Mouse (Mus musculus): ENCODE results near the gene Smoc1. TPM values are rescaled to one million over a fixed set of nuclear protein-coding genes. Genes with fewer than 3 reads are reported as not detected.
A peak's percentile ranks its signal among the peaks of the same experiment; 100 is the strongest.

The Smoc1 gene
- polyA plus RNA-seq, 1 experiment from 2014 or later = 15.5 TPM

DNA sequence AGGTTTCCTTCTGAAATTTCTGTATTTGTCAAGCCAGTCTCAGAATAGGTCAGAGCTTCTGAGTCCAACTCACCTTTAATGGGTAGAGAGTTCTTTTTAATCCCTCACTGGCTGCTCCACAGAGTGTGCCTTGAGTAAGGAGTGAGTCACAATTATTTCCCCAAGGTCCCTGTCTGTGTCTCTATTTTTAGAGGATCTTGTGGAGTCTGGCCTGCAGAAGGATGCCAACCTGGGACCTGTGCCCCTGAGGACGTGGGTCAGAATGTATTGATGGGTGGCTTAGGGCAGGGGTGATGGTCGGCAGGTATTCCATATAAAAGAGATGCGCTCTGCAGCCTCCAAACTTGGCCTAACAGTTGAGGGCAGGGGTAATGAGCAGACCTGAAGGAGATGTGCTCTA, 115.6 kb downstream of the Smoc1 start:
- Histone ChIP-seq H3K36me3 (replicated peaks; ENCODE audit: control insufficient read depth, insufficient read depth, low read depth, low read length) (no peaks in the 10 kb centered on the region), H3K4me3 (ENCODE audit: low read depth, low read length) (no peak overlapping the region), H3K4me2 (ENCODE audit: low read depth, low read length) (no peak overlapping the region), H3K27me3 (ENCODE audit: control insufficient read depth, insufficient read depth, low read length) (no peaks in the 10 kb centered on the region), H3K27ac (replicated peaks; ENCODE audit: low read depth, low read length) (no peak overlapping the region), H3K9me3 (replicated peaks; ENCODE audit: control insufficient read depth, low read length) (no peaks in the 10 kb centered on the region), H3K9ac (replicated peaks; ENCODE audit: low read length) (no peak overlapping the region), H3K4me1 (ENCODE audit: control insufficient read depth, insufficient read depth, low read length) (peaks cover 5% of the 10 kb centered on the region; the same call in 1 of the 2 replicates)
- ATAC-seq (replicated peaks; ENCODE audit: insufficient number of reproducible peaks, low FRiP score, low TSS enrichment, low read depth) = no peak
- DNase-seq (ENCODE audit: low spot score) = no peak
- WGBS = 87% methylated on average over 3 of the region's 3 CpGs

DNA sequence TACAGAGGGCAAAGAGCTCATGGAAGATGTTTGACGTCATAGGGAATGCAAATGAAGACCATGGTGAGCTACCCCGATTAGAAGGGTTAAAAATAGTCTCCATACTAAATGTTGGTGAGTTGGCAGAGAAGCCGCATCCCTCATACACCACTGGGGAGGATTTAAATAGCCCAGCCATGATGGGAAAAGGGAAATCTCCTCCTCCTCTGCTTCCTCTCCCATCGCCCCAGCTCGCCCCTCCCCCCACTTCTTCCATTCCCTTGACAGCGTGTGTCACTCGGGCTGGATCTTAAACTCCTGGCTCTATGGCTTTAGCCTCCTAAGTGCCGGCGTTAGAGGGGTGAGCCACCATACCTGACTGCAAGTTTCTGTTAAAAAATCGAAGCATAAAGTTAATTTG, 117.6 kb downstream of the Smoc1 start:
- no peak overlapping the region for H3K4me3 ChIP-seq (ENCODE audit: low read depth, low read length)
- WGBS = 44% methylated on average over 10 of the region's 10 CpGs
- H3K4me2 ChIP-seq (ENCODE audit: low read depth, low read length) = no peak overlapping the region
- DNase-seq (ENCODE audit: low spot score) (no peak), ATAC-seq (replicated peaks; ENCODE audit: insufficient number of reproducible peaks, low FRiP score, low TSS enrichment, low read depth) (no peak)
- peaks cover 5% of the 10 kb centered on the region; the same call in 1 of the 2 replicates for H3K4me1 ChIP-seq (ENCODE audit: control insufficient read depth, insufficient read depth, low read length)
- H3K9ac ChIP-seq (replicated peaks; ENCODE audit: low read length) = no peak overlapping the region
- no peaks in the 10 kb centered on the region for H3K36me3 ChIP-seq (replicated peaks; ENCODE audit: control insufficient read depth, insufficient read depth, low read depth, low read length)
- no peaks in the 10 kb centered on the region for H3K9me3 ChIP-seq (replicated peaks; ENCODE audit: control insufficient read depth, low read length)
- no peaks in the 10 kb centered on the region for H3K27me3 ChIP-seq (ENCODE audit: control insufficient read depth, insufficient read depth, low read length)
- H3K27ac ChIP-seq (replicated peaks; ENCODE audit: low read depth, low read length) = no peak overlapping the region

DNA sequence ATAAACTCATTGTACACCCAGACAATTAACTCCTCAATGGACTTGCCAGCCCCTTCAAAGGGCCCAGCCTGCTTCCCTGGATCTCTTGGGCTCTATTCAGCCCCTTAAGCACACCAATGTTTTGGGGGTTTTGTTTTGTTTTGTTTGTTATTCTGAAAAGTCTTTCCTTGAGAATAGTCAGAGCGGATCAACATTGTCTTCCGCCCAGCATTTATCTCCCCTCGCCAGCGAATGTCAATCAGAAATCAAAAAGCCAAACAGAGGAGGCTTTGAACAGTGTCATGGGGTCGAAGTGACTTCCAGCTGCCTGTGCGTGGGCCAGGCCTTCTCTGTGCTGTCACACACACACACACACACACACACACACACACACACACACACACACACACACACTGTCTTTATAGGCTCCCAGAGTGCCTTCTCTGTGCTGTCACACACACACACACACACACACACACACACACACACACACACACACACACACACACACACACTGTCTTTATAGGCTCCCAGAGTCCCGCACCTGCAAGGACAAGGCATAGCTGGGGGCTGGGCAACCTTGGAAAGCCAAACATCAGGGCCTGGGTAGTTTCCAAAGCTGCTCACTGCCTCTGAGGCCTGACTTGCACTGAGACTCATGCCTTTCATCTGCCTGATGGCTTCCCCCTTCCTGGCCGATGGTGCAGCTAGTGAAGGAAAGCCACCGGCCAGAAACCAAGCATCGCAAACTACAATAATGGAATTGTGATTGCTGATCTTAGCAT, 120.0 kb downstream of the Smoc1 start:
- peak; percentile 35 for DNase-seq (ENCODE audit: low spot score)
- H3K4me2 ChIP-seq (ENCODE audit: low read depth, low read length) = no peak overlapping the region
- H3K9me3 ChIP-seq (replicated peaks; ENCODE audit: control insufficient read depth, low read length) = no peaks in the 10 kb centered on the region
- H3K27ac ChIP-seq (replicated peaks; ENCODE audit: low read depth, low read length) = no peak overlapping the region
- H3K27me3 ChIP-seq (ENCODE audit: control insufficient read depth, insufficient read depth, low read length) = no peaks in the 10 kb centered on the region
- ATAC-seq (replicated peaks; ENCODE audit: insufficient number of reproducible peaks, low FRiP score, low TSS enrichment, low read depth) = peak; percentile 76
- H3K9ac ChIP-seq (replicated peaks; ENCODE audit: low read length) = no peak overlapping the region
- no peak overlapping the region for H3K4me3 ChIP-seq (ENCODE audit: low read depth, low read length)
- H3K36me3 ChIP-seq (replicated peaks; ENCODE audit: control insufficient read depth, insufficient read depth, low read depth, low read length) = no peaks in the 10 kb centered on the region
- WGBS = 34% methylated on average over 10 of the region's 10 CpGs
- H3K4me1 ChIP-seq (ENCODE audit: control insufficient read depth, insufficient read depth, low read length) = peaks cover 1% of the 10 kb centered on the region; the same call in 1 of the 2 replicates

DNA sequence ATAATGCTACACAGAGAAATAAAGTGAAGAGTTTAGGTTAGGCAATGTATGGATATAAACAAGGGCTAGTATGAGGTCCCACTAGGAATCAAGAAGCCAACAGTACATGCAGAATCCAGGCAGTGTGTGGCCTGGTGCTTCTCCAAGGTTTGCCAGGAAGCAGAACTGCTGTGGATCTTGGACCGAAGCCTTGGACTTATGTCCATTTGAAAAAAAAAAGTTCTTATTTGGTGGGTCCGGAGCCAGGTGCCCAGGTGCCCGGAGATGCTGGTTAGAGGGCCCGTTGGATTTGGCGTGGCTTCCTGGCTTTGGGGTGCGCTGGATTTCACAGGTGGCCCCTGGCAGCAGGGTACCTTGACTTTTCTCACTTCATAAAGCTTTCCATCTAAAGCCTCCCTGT, 121.3 kb downstream of the Smoc1 start:
- 94% methylated on average over 6 of the region's 6 CpGs for WGBS
- ATAC-seq (replicated peaks; ENCODE audit: insufficient number of reproducible peaks, low FRiP score, low TSS enrichment, low read depth) (no peak), DNase-seq (ENCODE audit: low spot score) (no peak)
- Histone ChIP-seq H3K27ac (replicated peaks; ENCODE audit: low read depth, low read length) (no peak overlapping the region), H3K4me1 (ENCODE audit: control insufficient read depth, insufficient read depth, low read length) (no peaks in the 10 kb centered on the region), H3K4me2 (ENCODE audit: low read depth, low read length) (no peak overlapping the region), H3K36me3 (replicated peaks; ENCODE audit: control insufficient read depth, insufficient read depth, low read depth, low read length) (no peaks in the 10 kb centered on the region), H3K27me3 (ENCODE audit: control insufficient read depth, insufficient read depth, low read length) (no peaks in the 10 kb centered on the region), H3K9me3 (replicated peaks; ENCODE audit: control insufficient read depth, low read length) (no peaks in the 10 kb centered on the region), H3K4me3 (ENCODE audit: low read depth, low read length) (no peak overlapping the region), H3K9ac (replicated peaks; ENCODE audit: low read length) (no peak overlapping the region)

DNA sequence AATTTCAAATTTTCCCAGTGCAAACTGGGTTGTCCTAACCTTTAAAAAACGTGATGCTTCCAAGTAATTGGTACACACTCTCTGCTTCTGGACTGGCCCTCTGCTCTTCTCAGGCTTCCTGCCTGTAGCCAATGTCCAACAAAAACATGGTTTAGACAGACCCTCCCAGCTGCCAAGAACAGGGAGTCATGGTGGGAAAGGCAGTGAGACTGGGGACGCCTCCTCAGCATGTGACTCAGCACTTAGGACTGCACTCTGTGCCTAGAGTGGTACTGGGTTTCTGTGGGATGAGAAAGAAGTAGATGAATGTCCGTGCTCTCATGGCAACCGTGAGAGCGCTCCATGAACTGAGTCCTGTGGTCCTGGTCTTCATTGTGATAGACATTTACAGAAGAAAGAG, 124.3 kb downstream of the Smoc1 start:
- no peaks in the 10 kb centered on the region for H3K27me3 ChIP-seq (ENCODE audit: control insufficient read depth, insufficient read depth, low read length)
- no peaks in the 10 kb centered on the region for H3K9me3 ChIP-seq (replicated peaks; ENCODE audit: control insufficient read depth, low read length)
- WGBS = 82% methylated on average over 5 of the region's 5 CpGs
- no peak overlapping the region for H3K9ac ChIP-seq (replicated peaks; ENCODE audit: low read length)
- no peaks in the 10 kb centered on the region for H3K36me3 ChIP-seq (replicated peaks; ENCODE audit: control insufficient read depth, insufficient read depth, low read depth, low read length)
- H3K4me3 ChIP-seq (ENCODE audit: low read depth, low read length) = no peak overlapping the region
- ATAC-seq (replicated peaks; ENCODE audit: insufficient number of reproducible peaks, low FRiP score, low TSS enrichment, low read depth) = no peak
- no peaks in the 10 kb centered on the region for H3K4me1 ChIP-seq (ENCODE audit: control insufficient read depth, insufficient read depth, low read length)
- no peak for DNase-seq (ENCODE audit: low spot score)
- H3K4me2 ChIP-seq (ENCODE audit: low read depth, low read length) = no peak overlapping the region
- H3K27ac ChIP-seq (replicated peaks; ENCODE audit: low read depth, low read length) = no peak overlapping the region

DNA sequence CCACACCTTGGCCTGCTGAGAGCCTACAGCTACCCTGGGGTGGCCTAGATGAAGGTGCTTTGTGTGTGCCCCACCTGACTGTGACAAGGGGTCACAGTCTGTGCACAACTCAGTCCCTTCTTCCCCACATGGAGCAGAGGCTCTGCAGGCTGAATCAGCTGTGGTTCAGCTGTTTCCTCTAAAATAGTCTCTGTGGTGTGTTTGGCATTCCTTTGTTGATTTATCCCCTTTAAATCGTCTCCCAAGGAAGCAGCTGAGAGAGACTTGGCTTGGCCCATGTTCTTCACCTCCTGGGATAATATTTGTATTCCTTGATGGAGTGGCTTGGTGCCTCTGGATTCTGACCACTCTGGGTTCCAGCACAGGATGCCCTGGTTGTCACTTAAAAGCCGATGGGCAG, 125.5 kb downstream of the Smoc1 start:
- DNase-seq (ENCODE audit: low spot score) (no peak), ATAC-seq (replicated peaks; ENCODE audit: insufficient number of reproducible peaks, low FRiP score, low TSS enrichment, low read depth) (no peak)
- H3K27ac ChIP-seq (replicated peaks; ENCODE audit: low read depth, low read length) = no peak overlapping the region
- H3K4me3 ChIP-seq (ENCODE audit: low read depth, low read length) = no peak overlapping the region
- no peaks in the 10 kb centered on the region for H3K9me3 ChIP-seq (replicated peaks; ENCODE audit: control insufficient read depth, low read length)
- 63% methylated on average over 2 of the region's 2 CpGs for WGBS
- H3K36me3 ChIP-seq (replicated peaks; ENCODE audit: control insufficient read depth, insufficient read depth, low read depth, low read length) = no peaks in the 10 kb centered on the region
- no peaks in the 10 kb centered on the region for H3K4me1 ChIP-seq (ENCODE audit: control insufficient read depth, insufficient read depth, low read length)
- H3K4me2 ChIP-seq (ENCODE audit: low read depth, low read length) = no peak overlapping the region
- H3K9ac ChIP-seq (replicated peaks; ENCODE audit: low read length) = no peak overlapping the region
- H3K27me3 ChIP-seq (ENCODE audit: control insufficient read depth, insufficient read depth, low read length) = no peaks in the 10 kb centered on the region

DNA sequence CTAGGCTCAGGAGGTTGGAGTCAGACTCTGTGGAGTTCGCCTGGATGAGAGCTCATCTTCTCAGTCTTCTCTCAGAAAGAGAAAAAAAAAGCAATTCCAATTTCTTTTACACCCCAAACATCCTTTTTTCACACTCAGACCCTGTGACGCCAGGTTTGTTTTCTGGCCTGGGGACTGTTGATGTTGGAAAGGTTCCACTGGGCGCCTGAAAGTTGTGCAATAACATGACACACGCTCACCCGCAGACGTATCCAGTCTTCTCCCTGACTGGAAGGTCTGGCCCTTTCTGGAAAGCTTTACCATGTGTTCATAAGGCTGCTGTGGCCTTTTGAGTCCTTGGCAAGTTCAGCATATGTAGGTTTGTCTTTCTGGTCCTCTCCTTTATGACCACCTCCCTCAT, 129.1 kb downstream of the Smoc1 start:
- DNase-seq (ENCODE audit: low spot score) = no peak
- Histone ChIP-seq H3K9ac (replicated peaks; ENCODE audit: low read length) (no peak overlapping the region), H3K27ac (replicated peaks; ENCODE audit: low read depth, low read length) (no peak overlapping the region), H3K36me3 (replicated peaks; ENCODE audit: control insufficient read depth, insufficient read depth, low read depth, low read length) (no peaks in the 10 kb centered on the region), H3K4me1 (ENCODE audit: control insufficient read depth, insufficient read depth, low read length) (no peaks in the 10 kb centered on the region), H3K27me3 (ENCODE audit: control insufficient read depth, insufficient read depth, low read length) (no peaks in the 10 kb centered on the region), H3K9me3 (replicated peaks; ENCODE audit: control insufficient read depth, low read length) (no peaks in the 10 kb centered on the region), H3K4me3 (ENCODE audit: low read depth, low read length) (no peak overlapping the region), H3K4me2 (ENCODE audit: low read depth, low read length) (no peak overlapping the region)
- no peak for ATAC-seq (replicated peaks; ENCODE audit: insufficient number of reproducible peaks, low FRiP score, low TSS enrichment, low read depth)
- 84% methylated on average over 6 of the region's 6 CpGs for WGBS

DNA sequence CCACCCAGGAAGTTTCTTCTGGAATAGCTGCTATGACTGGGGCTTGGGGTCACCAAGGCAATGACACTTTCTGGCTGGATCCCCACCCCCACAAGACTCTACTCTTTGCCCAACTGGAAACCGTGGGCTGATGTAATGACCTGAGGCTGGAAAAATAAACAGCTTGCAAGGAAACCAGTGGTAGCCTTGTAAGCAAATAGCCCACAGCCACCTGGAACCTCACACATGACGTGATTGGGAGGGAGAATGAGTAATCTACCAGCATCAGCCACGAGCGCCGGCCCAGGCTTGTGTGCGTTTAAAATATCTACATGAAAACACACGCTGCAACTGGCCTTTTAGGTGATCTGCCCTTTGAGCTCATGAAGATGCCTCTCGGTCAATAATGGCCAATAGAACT, 130.2 kb downstream of the Smoc1 start:
- H3K9ac ChIP-seq (replicated peaks; ENCODE audit: low read length) = no peak overlapping the region
- H3K36me3 ChIP-seq (replicated peaks; ENCODE audit: control insufficient read depth, insufficient read depth, low read depth, low read length) = no peaks in the 10 kb centered on the region
- H3K4me1 ChIP-seq (ENCODE audit: control insufficient read depth, insufficient read depth, low read length) = no peaks in the 10 kb centered on the region
- no peaks in the 10 kb centered on the region for H3K9me3 ChIP-seq (replicated peaks; ENCODE audit: control insufficient read depth, low read length)
- ATAC-seq (replicated peaks; ENCODE audit: insufficient number of reproducible peaks, low FRiP score, low TSS enrichment, low read depth) (no peak), DNase-seq (ENCODE audit: low spot score) (no peak)
- H3K27ac ChIP-seq (replicated peaks; ENCODE audit: low read depth, low read length) = no peak overlapping the region
- H3K27me3 ChIP-seq (ENCODE audit: control insufficient read depth, insufficient read depth, low read length) = no peaks in the 10 kb centered on the region
- 77% methylated on average over 8 of the region's 8 CpGs for WGBS
- H3K4me3 ChIP-seq (ENCODE audit: low read depth, low read length) = no peak overlapping the region
- H3K4me2 ChIP-seq (ENCODE audit: low read depth, low read length) = no peak overlapping the region
